Mouse (Mus musculus) megakaryocyte, embryonic 14.5 days (primary cell): ENCODE results near the gene Vdac1.

ENCODE experiments used
- FLI1 ChIP-seq: IDR thresholded peaks from 2 replicates; pipeline ENCODE4 v1.6.1; 2012; ENCODE audit warnings: low read length, inconsistent platforms, mixed read lengths
- GATA1 ChIP-seq: IDR thresholded peaks from 3 replicates; pipeline ENCODE4 v1.6.1; 2012; ENCODE audit warnings: mixed read lengths, low read length, inconsistent platforms, borderline replicate concordance

DNA sequence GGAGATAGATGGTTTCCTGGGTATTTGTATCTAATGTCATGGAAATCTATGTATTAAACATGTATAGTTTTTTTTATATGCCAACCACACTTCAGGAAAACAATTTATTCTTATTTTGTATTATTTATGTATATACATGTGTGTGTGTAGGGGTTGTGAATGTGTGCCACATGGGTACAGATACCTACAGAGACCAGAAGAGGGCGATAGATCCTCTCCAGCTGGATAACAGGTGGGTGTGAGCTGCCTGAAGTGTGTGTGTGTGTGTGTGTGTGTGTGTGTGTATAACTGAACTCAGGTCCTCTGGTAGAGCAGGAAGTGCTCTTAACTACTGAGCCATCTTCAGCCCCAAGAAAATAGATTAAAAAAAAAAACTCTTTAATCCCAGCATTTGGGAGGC lies 5.1 kb upstream of the Vdac1 start:
- no peak for TF ChIP-seq GATA1
- TF ChIP-seq FLI1 = no peak
